Mouse (Mus musculus) Patski (cell line): ENCODE data around the gene Trabd2b. TPM values are rescaled to one million over a fixed set of nuclear protein-coding genes. Genes with fewer than 3 reads are reported as not detected.
A peak's percentile ranks its signal among the peaks of the same experiment; 100 is the strongest.

Source experiments
- ATAC-seq: fragments of 100-300 bp; one replicate; pipeline ENCODE4 v1.8.0; 2021
- CTCF ChIA-PET: fragments of 350-600 bp; sonication (Branson Sonifier 250); formaldehyde crosslinking; loops from one replicate; lab custom pipeline; 2022; ENCODE audit warnings: inconsistent platforms; lab: Charles Lee
- POLR2A ChIA-PET: fragments of 350-600 bp; sonication (Branson Sonifier 250); formaldehyde crosslinking; loops from one replicate; lab custom pipeline; 2022; ENCODE audit warnings: antibody characterized with exemption, inconsistent platforms; lab: Charles Lee
- DNase-seq: peaks from one replicate; pipeline ENCODE4 v3.0.0-alpha.2; 2011; ENCODE audit warnings: low read depth, low spot score
- H3K27me3 ChIP-seq: fragments of 371-371 bp; one replicate; pipeline ENCODE4 v1.5.1; 2021
- CTCF ChIP-seq: fragments of 100-300 bp; IDR thresholded peaks from one replicate; pipeline ENCODE4 v1.5.1; 2021
- in situ Hi-C: fragments of 300-500 bp; cut with MboI; formaldehyde crosslinking; loops from 3 replicates; pipeline ENCODE4 v1.11.1; 2018; ENCODE audit warnings: low pct_unique_long_range_greater_than_20kb, mixed read lengths
- polyA plus RNA-seq: library from polyadenylated mRNA; unstranded; gene quantifications from one replicate; pipeline ENCODE4 v1.2.3, GENCODE M21; 2021

The Trabd2b gene
- polyA plus RNA-seq, 1 experiment from 2014 or later, result 0.63 TPM

GRCm38 (mm10) chr4:114388306-114388705 lies 18.2 kb upstream of the Trabd2b start:
- DNase-seq (no peak), ATAC-seq (peak; percentile 19)
- H3K27me3 ChIP-seq, result no peaks in the 10 kb centered on the region
- ChIA-PET CTCF (interaction anchor here (1.2 kb wide), 1 partner anchor 28 kb away, joined by 5 read pairs; no protein-coding TSS in a partner anchor), POLR2A (no interaction called here)
- no peak for TF ChIP-seq CTCF
- in situ Hi-C loops, result no loop called here

- no peak for ATAC-seq
- no peak for DNase-seq
- in situ Hi-C loops, result no loop called here
- CTCF ChIA-PET, result no interaction called here
- POLR2A ChIA-PET, result interaction anchor here (0.6 kb wide), 1 partner anchor 29 kb away, joined by 5 read pairs; no protein-coding TSS in a partner anchor
- H3K27me3 ChIP-seq, result no peaks in the 10 kb centered on the region
- TF ChIP-seq CTCF, result no peak
These were observed 16.9 kb upstream of the Trabd2b start for GRCm38 (mm10) chr4:114389653-114390052.

- in situ Hi-C loops, result loop anchor here (5.0 kb wide), 1 partner anchor 40 kb away; no protein-coding TSS in a partner anchor
- no peaks in the 10 kb centered on the region for H3K27me3 ChIP-seq
- no peak for ATAC-seq
- no peak for DNase-seq
- POLR2A ChIA-PET, result no interaction called here
- peak; percentile 55 for TF ChIP-seq CTCF
- CTCF ChIA-PET, result interaction anchor here (0.7 kb wide), 1 partner anchor 52 kb away, joined by 3 read pairs; no protein-coding TSS in a partner anchor
These were observed 8.9 kb upstream of the Trabd2b start for GRCm38 (mm10) chr4:114397625-114398024.

- ATAC-seq (no peak), DNase-seq (no peak)
- in situ Hi-C loops, result loop anchor here (5.0 to 10.0 kb wide), 3 partner anchors 37 to 237 kb away; no protein-coding TSS in a partner anchor
- ChIA-PET CTCF (no interaction called here), POLR2A (no interaction called here)
- H3K27me3 ChIP-seq, result no peaks in the 10 kb centered on the region
- TF ChIP-seq CTCF, result no peak
These were observed 6.7 kb upstream of the Trabd2b start for GRCm38 (mm10) chr4:114399821-114400220.

GRCm38 (mm10) chr4:114401993-114402731 lies 4.4 kb upstream of the Trabd2b start:
- ChIA-PET POLR2A (no interaction called here), CTCF (interaction anchor here (1.5 kb wide), 1 partner anchor 39 kb away, joined by 5 read pairs; no protein-coding TSS in a partner anchor)
- ATAC-seq (no peak), DNase-seq (no peak)
- no peaks in the 10 kb centered on the region for H3K27me3 ChIP-seq
- in situ Hi-C loops, result loop anchor here (5.0 to 10.0 kb wide), 2 partner anchors 97 to 235 kb away; no protein-coding TSS in a partner anchor
- no peak for TF ChIP-seq CTCF

GRCm38 (mm10) chr4:114405682-114406354 lies 706 bp upstream of the Trabd2b start:
- H3K27me3 ChIP-seq, result no peaks in the 10 kb centered on the region
- ChIA-PET CTCF (interaction anchor here (0.7 to 2.4 kb wide), 9 partner anchors 12 to 230 kb away, joined by 3 to 9 read pairs (median 4); no protein-coding TSS in a partner anchor), POLR2A (no interaction called here)
- peak; percentile 98 for TF ChIP-seq CTCF
- DNase-seq (no peak), ATAC-seq (peak; percentile 87)
- in situ Hi-C loops, result loop anchor here (5.0 to 10.0 kb wide), 2 partner anchors 59 to 101 kb away; no protein-coding TSS in a partner anchor

- DNase-seq (no peak), ATAC-seq (no peak)
- CTCF ChIA-PET, result interaction anchor here (1.1 kb wide), 1 partner anchor 19 kb away, joined by 3 read pairs; no protein-coding TSS in a partner anchor
- no peaks in the 10 kb centered on the region for H3K27me3 ChIP-seq
- TF ChIP-seq CTCF, result no peak
- POLR2A ChIA-PET, result no interaction called here
- in situ Hi-C loops, result loop anchor here (5.0 to 10.0 kb wide), 2 partner anchors 60 to 103 kb away; no protein-coding TSS in a partner anchor
These were observed 992 bp downstream of the Trabd2b start for GRCm38 (mm10) chr4:114407516-114407915.

GRCm38 (mm10) chr4:114408298-114408697 lies 1.8 kb downstream of the Trabd2b start:
- DNase-seq, result no peak
- no peaks in the 10 kb centered on the region for H3K27me3 ChIP-seq
- no peak for TF ChIP-seq CTCF
- ChIA-PET CTCF (interaction anchor here (0.7 to 1.1 kb wide), 2 partner anchors 18 to 219 kb away, joined by 3 read pairs; no protein-coding TSS in a partner anchor), POLR2A (no interaction called here)
- ATAC-seq, result no peak
- in situ Hi-C loops, result loop anchor here (5.0 to 10.0 kb wide), 2 partner anchors 61 to 103 kb away; no protein-coding TSS in a partner anchor

GRCm38 (mm10) chr4:114408890-114409480 lies 2.5 kb downstream of the Trabd2b start:
- in situ Hi-C loops, result loop anchor here (5.0 to 10.0 kb wide), 2 partner anchors 62 to 104 kb away; no protein-coding TSS in a partner anchor
- ATAC-seq (no peak), DNase-seq (no peak)
- TF ChIP-seq CTCF, result no peak
- no peaks in the 10 kb centered on the region for H3K27me3 ChIP-seq
- ChIA-PET POLR2A (no interaction called here), CTCF (interaction anchor here (1.1 kb wide), 1 partner anchor 17 kb away, joined by 3 read pairs; no protein-coding TSS in a partner anchor)

- POLR2A ChIA-PET, result no interaction called here
- TF ChIP-seq CTCF, result no peak
- H3K27me3 ChIP-seq, result no peaks in the 10 kb centered on the region
- DNase-seq, result peak; percentile 63
- in situ Hi-C loops, result loop anchor here (5.0 to 10.0 kb wide), 2 partner anchors 62 to 105 kb away; no protein-coding TSS in a partner anchor
- ATAC-seq, result peak; percentile 61
- CTCF ChIA-PET, result no interaction called here
These were observed 3.0 kb downstream of the Trabd2b start for GRCm38 (mm10) chr4:114409511-114409910.
